Mouse (Mus musculus) G1E (cell line): ENCODE results near the gene Smad3. TPM values are rescaled to one million over a fixed set of nuclear protein-coding genes. Genes with fewer than 3 reads are reported as not detected.

Source experiments
- ATAC-seq: 2 replicates; pipeline ENCODE4 v1.8.0; 2016; ENCODE audit warnings: mild to moderate bottlenecking; ENCODE audit not compliant: insufficient number of reproducible peaks, poor library complexity, low FRiP score, severe bottlenecking; ENCODE audit errors: extremely low read depth
- DNase-seq: peaks from one replicate; pipeline ENCODE4 v3.0.0; 2012; ENCODE audit warnings: low spot score
- H3K27me3 ChIP-seq: 2 replicates; pipeline ENCODE4 v1.6.1; 2012; ENCODE audit warnings: mild to moderate bottlenecking, low read length, inconsistent platforms; ENCODE audit not compliant: insufficient read depth
- H3K36me3 ChIP-seq: replicated peaks from 2 replicates; pipeline ENCODE3; 2012; ENCODE audit warnings: mild to moderate bottlenecking, inconsistent platforms
- H3K4me1 ChIP-seq: 2 replicates; pipeline ENCODE4 v1.6.1; 2012; ENCODE audit warnings: low read depth, low read length, inconsistent platforms, mixed read lengths; ENCODE audit not compliant: insufficient read depth
- H3K4me3 ChIP-seq: 2 replicates; pipeline ENCODE4 v1.5.1; 2012; ENCODE audit warnings: low read depth, mild to moderate bottlenecking, inconsistent platforms, low read length, moderate library complexity, mixed read lengths
- H3K9me3 ChIP-seq: replicated peaks from 2 replicates; pipeline ENCODE4 v1.6.1; 2012; ENCODE audit warnings: inconsistent platforms
- CTCF ChIP-seq: IDR thresholded peaks from 2 replicates; pipeline ENCODE4 v1.5.1; 2012; ENCODE audit warnings: low read depth, low read length, inconsistent platforms, mixed read lengths
- GATA1 ChIP-seq: IDR thresholded peaks from 2 replicates; pipeline ENCODE4 v1.6.1; 2012; ENCODE audit warnings: borderline replicate concordance, low read length, inconsistent platforms, mixed read lengths
- GATA2 ChIP-seq: IDR thresholded peaks from 2 replicates; pipeline ENCODE4 v1.6.1; 2012; ENCODE audit warnings: low read depth, low read length, inconsistent platforms, borderline replicate concordance
- POLR2AphosphoS5 ChIP-seq: IDR thresholded peaks from 2 replicates; pipeline ENCODE4 v1.6.1; 2012; ENCODE audit warnings: low read depth, low read length, inconsistent platforms; ENCODE audit not compliant: insufficient replicate concordance
- TAL1 ChIP-seq: conservative IDR thresholded peaks from 2 replicates; pipeline ENCODE4 v1.6.1; 2012; ENCODE audit warnings: low read depth, low read length, inconsistent platforms, mixed read lengths
- polyA plus RNA-seq: library from polyadenylated mRNA; stranded (reverse); fragments of >175 nt; gene quantifications from 2 replicates; pipeline ENCODE4 v1.2.3, GENCODE M21; 2012
- total RNA-seq, 2 experiments: library from RNA; stranded (forward) in 1 of 2; stranded (reverse) in 1 of 2; fragments of 200-1000 nt in 1 of 2; fragments of >200 nt in 1 of 2; fragmentation: Nextera tagmentation in 1 of 2; gene quantifications; 2 replicates each; pipeline ENCODE4 v1.2.3; 2014 to 2017

Smad3 gene
- total and polyA plus RNA-seq, 3 experiments: 0.87 to 4.8 (median 1.2) TPM

DNA sequence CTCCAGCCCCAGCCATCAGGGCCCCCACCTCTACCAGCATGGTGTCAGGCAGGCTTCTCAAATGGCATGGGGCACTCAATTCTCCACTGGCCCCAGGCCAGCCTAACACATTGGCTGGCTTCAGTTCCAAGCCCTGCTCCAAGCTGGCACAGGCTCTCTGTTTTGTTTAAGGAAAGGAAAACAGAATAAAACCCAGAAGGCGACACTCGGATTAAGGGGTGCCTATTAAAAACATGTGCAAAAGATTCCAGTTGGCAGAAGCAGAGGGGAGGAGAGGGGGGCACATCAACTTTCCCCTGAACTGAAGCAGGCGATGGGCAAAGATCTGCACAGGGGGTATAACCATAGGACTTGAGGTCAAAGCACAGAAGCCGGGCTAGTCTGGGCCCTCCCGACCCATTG lies 98.8 kb downstream of the Smad3 start:
- TF ChIP-seq POLR2AphosphoS5: no peak
- no peak for TF ChIP-seq GATA2
- TF ChIP-seq GATA1: no peak
- TF ChIP-seq TAL1: no peak
- TF ChIP-seq CTCF: no peak
- ATAC-seq (no peak), DNase-seq (no peak)
- no peaks in the 10 kb centered on the region for H3K4me1 ChIP-seq
- no peaks in the 10 kb centered on the region for H3K9me3 ChIP-seq
- H3K27me3 ChIP-seq: peaks cover 46% of the 10 kb centered on the region
- no peak overlapping the region for H3K4me3 ChIP-seq
- H3K36me3 ChIP-seq: peaks cover 13% of the 10 kb centered on the region

DNA sequence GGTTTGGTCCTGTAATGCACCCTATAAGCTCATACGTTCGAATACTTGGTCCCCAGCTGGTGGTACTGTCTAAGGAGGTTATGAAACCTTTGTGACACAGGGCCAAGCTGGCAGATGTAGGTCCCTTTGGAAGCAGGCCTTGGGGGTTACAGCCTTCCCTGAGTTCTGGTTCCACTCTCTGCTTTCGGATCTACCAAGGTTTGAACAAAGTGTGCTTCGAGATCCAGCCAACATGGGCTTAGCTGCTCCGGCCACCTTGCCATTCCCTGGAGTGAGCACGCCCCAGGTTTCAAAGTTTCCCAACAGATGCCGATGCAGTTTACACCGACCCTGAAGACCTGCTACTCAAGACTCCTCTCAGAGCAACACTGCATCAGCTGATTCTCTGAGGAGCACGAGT lies 99.4 kb downstream of the Smad3 start:
- Histone ChIP-seq H3K36me3 (peaks cover 12% of the 10 kb centered on the region), H3K4me3 (no peak overlapping the region), H3K4me1 (no peaks in the 10 kb centered on the region), H3K27me3 (peaks cover 45% of the 10 kb centered on the region), H3K9me3 (no peaks in the 10 kb centered on the region)
- no peak for DNase-seq
- ATAC-seq: no peak
- TF ChIP-seq GATA1: no peak
- TF ChIP-seq CTCF: no peak
- TF ChIP-seq TAL1: no peak
- TF ChIP-seq POLR2AphosphoS5: no peak
- TF ChIP-seq GATA2: no peak

DNA sequence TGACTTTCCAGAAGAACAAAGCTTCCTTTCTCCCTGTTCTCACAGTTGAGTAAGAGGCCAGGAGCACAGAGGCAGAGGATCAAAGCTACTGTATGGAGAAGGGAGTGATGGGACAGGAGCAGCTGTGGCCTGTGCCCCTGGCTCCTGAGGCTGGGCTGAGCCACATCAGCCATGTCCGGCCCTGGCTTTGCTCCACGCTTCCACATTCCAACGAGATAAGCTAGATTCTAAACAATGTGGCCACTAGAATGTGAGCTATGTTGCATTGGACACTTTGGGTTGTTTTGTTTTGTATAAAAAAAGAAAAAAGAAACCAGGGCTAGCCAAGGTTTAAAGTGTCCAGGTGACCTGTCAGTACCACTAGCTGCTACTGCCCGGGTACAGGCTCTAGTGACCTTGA lies 100.6 kb downstream of the Smad3 start:
- no peaks in the 10 kb centered on the region for H3K4me1 ChIP-seq
- H3K27me3 ChIP-seq: peaks cover 46% of the 10 kb centered on the region
- no peaks in the 10 kb centered on the region for H3K9me3 ChIP-seq
- ATAC-seq: no peak
- no peak overlapping the region for H3K4me3 ChIP-seq
- TF ChIP-seq CTCF (no peak), POLR2AphosphoS5 (no peak), GATA1 (no peak), TAL1 (no peak), GATA2 (no peak)
- no peak for DNase-seq
- peaks cover 20% of the 10 kb centered on the region for H3K36me3 ChIP-seq

DNA sequence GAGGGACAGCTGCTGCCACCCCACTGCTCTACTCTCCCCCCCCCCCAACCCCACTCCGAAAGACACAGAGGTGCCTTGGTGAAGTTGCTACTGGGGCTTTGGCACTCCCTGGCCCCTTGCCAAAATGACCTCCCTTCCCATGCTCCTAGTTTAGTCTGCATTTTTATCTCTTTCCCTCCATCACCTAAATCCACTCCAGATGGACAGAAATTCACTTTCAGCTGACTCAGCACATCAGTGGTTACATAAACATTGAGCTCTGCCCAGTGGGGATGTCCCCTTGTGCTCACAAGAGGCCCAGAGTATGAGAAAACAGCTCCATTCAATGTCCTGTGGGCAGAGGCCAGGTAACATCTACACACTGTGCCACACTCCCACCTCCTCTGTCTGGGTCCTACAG lies 102.7 kb downstream of the Smad3 start:
- Histone ChIP-seq H3K4me1 (no peaks in the 10 kb centered on the region), H3K36me3 (peaks cover 26% of the 10 kb centered on the region), H3K27me3 (peaks cover 53% of the 10 kb centered on the region), H3K9me3 (no peaks in the 10 kb centered on the region), H3K4me3 (no peak overlapping the region)
- TF ChIP-seq GATA2 (no peak), TAL1 (no peak), POLR2AphosphoS5 (no peak), CTCF (no peak), GATA1 (no peak)
- no peak for DNase-seq
- no peak for ATAC-seq

DNA sequence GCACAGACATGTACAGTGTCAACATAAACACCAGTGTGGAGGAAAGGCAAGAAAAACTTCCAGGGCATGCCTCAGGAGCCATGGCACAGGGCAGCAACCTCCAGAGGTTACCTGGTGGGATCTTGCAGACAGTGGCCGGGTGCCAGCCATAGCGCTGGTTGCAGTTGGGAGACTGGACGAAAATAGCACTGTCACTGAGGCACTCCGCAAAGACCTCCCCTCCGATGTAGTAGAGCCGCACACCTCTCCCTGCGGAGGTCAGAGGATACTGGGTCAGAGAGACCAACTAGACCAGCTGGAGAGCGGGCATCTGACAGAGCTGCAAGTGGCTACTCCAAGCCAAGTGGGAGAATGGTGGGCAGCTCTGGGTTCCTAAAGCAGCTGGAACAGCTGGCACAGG lies 103.2 kb downstream of the Smad3 start:
- no peaks in the 10 kb centered on the region for H3K4me1 ChIP-seq
- DNase-seq: no peak
- TF ChIP-seq TAL1 (no peak), GATA2 (no peak), GATA1 (no peak), POLR2AphosphoS5 (no peak), CTCF (no peak)
- H3K36me3 ChIP-seq: peaks cover 29% of the 10 kb centered on the region
- no peak for ATAC-seq
- H3K27me3 ChIP-seq: peaks cover 49% of the 10 kb centered on the region
- H3K4me3 ChIP-seq: no peak overlapping the region
- H3K9me3 ChIP-seq: no peaks in the 10 kb centered on the region

DNA sequence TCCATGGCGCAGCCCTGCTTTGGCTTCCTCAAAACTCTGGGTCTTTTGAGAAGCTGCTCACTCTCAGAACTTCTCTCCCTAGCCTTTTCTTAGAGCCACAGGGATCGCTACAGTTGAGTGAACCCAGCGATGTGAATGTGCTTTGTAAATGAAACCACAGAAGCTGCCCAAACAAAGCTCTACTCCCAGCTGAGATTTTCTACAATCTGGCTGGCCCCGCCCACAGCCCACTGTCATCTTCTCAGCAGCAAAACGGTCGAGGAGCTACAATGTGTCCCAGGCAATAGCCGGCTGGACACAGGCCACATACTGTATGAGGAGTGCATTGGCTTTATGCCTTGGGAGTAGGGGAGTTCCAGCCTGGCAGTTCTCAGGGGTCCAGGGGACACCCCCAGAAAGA lies 104.1 kb downstream of the Smad3 start:
- H3K36me3 ChIP-seq: peaks cover 31% of the 10 kb centered on the region
- DNase-seq (no peak), ATAC-seq (no peak)
- no peak overlapping the region for H3K4me3 ChIP-seq
- no peaks in the 10 kb centered on the region for H3K9me3 ChIP-seq
- no peaks in the 10 kb centered on the region for H3K4me1 ChIP-seq
- peaks cover 43% of the 10 kb centered on the region for H3K27me3 ChIP-seq
- TF ChIP-seq TAL1 (no peak), GATA2 (no peak), GATA1 (no peak), CTCF (no peak), POLR2AphosphoS5 (no peak)

DNA sequence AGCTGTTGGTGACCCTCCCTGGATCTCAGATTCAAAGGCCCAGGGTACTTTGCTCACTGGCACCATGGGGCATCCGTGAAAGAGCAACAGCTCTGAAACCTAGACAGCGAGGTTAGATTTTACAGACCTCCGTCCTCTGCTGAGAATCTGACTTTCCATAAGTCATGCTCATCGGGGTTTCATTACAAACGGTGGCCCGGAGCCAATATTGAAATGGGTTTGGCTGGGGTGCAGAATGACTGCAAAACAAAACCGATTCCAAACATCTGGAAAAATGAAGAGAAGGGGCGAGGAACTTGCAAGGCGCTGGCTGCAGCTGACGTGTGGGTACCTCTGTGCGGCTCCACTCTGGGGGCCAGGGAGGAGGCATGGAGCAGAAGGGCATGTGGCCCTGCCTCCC lies 106.2 kb downstream of the Smad3 start:
- H3K36me3 ChIP-seq: peaks cover 33% of the 10 kb centered on the region
- H3K4me3 ChIP-seq: no peak overlapping the region
- no peak for TF ChIP-seq GATA2
- no peak for TF ChIP-seq CTCF
- no peak for TF ChIP-seq POLR2AphosphoS5
- TF ChIP-seq TAL1: no peak
- TF ChIP-seq GATA1: no peak
- peaks cover 30% of the 10 kb centered on the region for H3K27me3 ChIP-seq
- DNase-seq (no peak), ATAC-seq (no peak)
- H3K9me3 ChIP-seq: no peaks in the 10 kb centered on the region
- H3K4me1 ChIP-seq: no peaks in the 10 kb centered on the region

- no peak for DNase-seq
- Histone ChIP-seq H3K36me3 (peaks cover 39% of the 10 kb centered on the region), H3K4me3 (no peak overlapping the region), H3K4me1 (no peaks in the 10 kb centered on the region), H3K9me3 (no peaks in the 10 kb centered on the region), H3K27me3 (peaks cover 28% of the 10 kb centered on the region)
- TF ChIP-seq POLR2AphosphoS5: no peak
- TF ChIP-seq TAL1: no peak
- TF ChIP-seq CTCF: no peak
- no peak for TF ChIP-seq GATA1
- no peak for TF ChIP-seq GATA2
- no peak for ATAC-seq
Observed at GRCm38 (mm10) chr9:63650905-63651304, 106.9 kb downstream of the Smad3 start.
